Mouse (Mus musculus): Measurements from ENCODE around the gene BC037034. TPM values are rescaled to one million over a fixed set of nuclear protein-coding genes. Genes with fewer than 3 reads are reported as not detected.

BC037034 gene
- polyA plus RNA-seq, 1 experiment from 2014 or later, result 2.3 TPM

GRCm38 (mm10) chr5:138283540-138283939 lies 19.7 kb upstream of the BC037034 start:
- DNase-seq, result no peak
- H3K27ac ChIP-seq (ENCODE audit: low read depth), result no peak overlapping the region
- no peak for ATAC-seq
- peaks cover 10% of the 10 kb centered on the region for H3K4me1 ChIP-seq (ENCODE audit: insufficient read depth)
- no peaks in the 10 kb centered on the region for H3K36me3 ChIP-seq (replicated peaks; ENCODE audit: insufficient read depth, low read length)
- H3K9me3 ChIP-seq (ENCODE audit: low read length), result 0 out of 2 replicates have a peak, but pooled peaks cover 2% of the 10 kb centered on the region
- no peak overlapping the region for H3K4me3 ChIP-seq (ENCODE audit: low read depth, low read length)
- no peak overlapping the region for H3K9ac ChIP-seq (replicated peaks)
- TF ChIP-seq EP300 (IDR thresholded peaks at IDR 0.05; ENCODE audit: low read depth) (no peak), CTCF (IDR thresholded peaks at IDR 0.05; ENCODE audit: low read depth) (peak; percentile 39)
- no peak overlapping the region for H3K4me2 ChIP-seq (ENCODE audit: low read depth, low read length)
- H3K27me3 ChIP-seq (ENCODE audit: insufficient read depth, low read length), result no peaks in the 10 kb centered on the region
- 63% methylated on average over 1 of the region's 1 CpGs for WGBS (ENCODE audit: insufficient replicate concordance)

- H3K4me1 ChIP-seq (ENCODE audit: insufficient read depth), result peaks cover 10% of the 10 kb centered on the region
- no peaks in the 10 kb centered on the region for H3K36me3 ChIP-seq (replicated peaks; ENCODE audit: insufficient read depth, low read length)
- H3K9ac ChIP-seq (replicated peaks), result no peak overlapping the region
- no peaks in the 10 kb centered on the region for H3K27me3 ChIP-seq (ENCODE audit: insufficient read depth, low read length)
- peak; percentile 4 for DNase-seq
- no peak overlapping the region for H3K27ac ChIP-seq (ENCODE audit: low read depth)
- no peak for ATAC-seq
- H3K4me3 ChIP-seq (ENCODE audit: low read depth, low read length), result no peak overlapping the region
- no peak overlapping the region for H3K4me2 ChIP-seq (ENCODE audit: low read depth, low read length)
- H3K9me3 ChIP-seq (ENCODE audit: low read length), result 0 out of 2 replicates have a peak, but pooled peaks cover 2% of the 10 kb centered on the region
- TF ChIP-seq CTCF (IDR thresholded peaks at IDR 0.05; ENCODE audit: low read depth) (no peak), EP300 (IDR thresholded peaks at IDR 0.05; ENCODE audit: low read depth) (no peak)
- 59% methylated on average over 2 of the region's 2 CpGs for WGBS (ENCODE audit: insufficient replicate concordance)
Observed at GRCm38 (mm10) chr5:138281798-138282197, 18.0 kb upstream of the BC037034 start.

- H3K9me3 ChIP-seq (ENCODE audit: low read length), result 0 out of 2 replicates have a peak, but pooled peaks cover 2% of the 10 kb centered on the region
- H3K27me3 ChIP-seq (ENCODE audit: insufficient read depth, low read length), result no peaks in the 10 kb centered on the region
- no peaks in the 10 kb centered on the region for H3K36me3 ChIP-seq (replicated peaks; ENCODE audit: insufficient read depth, low read length)
- no peak overlapping the region for H3K9ac ChIP-seq (replicated peaks)
- H3K4me3 ChIP-seq (ENCODE audit: low read depth, low read length), result no peak overlapping the region
- H3K27ac ChIP-seq (ENCODE audit: low read depth), result no peak overlapping the region
- 90% methylated on average over 15 of the region's 15 CpGs for WGBS (ENCODE audit: insufficient replicate concordance)
- ATAC-seq (no peak), DNase-seq (no peak)
- no peak for TF ChIP-seq EP300 (IDR thresholded peaks at IDR 0.05; ENCODE audit: low read depth)
- no peak for TF ChIP-seq CTCF (IDR thresholded peaks at IDR 0.05; ENCODE audit: low read depth)
- peaks cover 10% of the 10 kb centered on the region for H3K4me1 ChIP-seq (ENCODE audit: insufficient read depth)
- H3K4me2 ChIP-seq (ENCODE audit: low read depth, low read length), result no peak overlapping the region
Observed at GRCm38 (mm10) chr5:138280829-138281228, 17.0 kb upstream of the BC037034 start.

- 29% methylated on average over 25 of the region's 26 CpGs for WGBS (ENCODE audit: insufficient replicate concordance)
- H3K27me3 ChIP-seq (ENCODE audit: insufficient read depth, low read length), result no peaks in the 10 kb centered on the region
- no peaks in the 10 kb centered on the region for H3K36me3 ChIP-seq (replicated peaks; ENCODE audit: insufficient read depth, low read length)
- no peak for TF ChIP-seq EP300 (IDR thresholded peaks at IDR 0.05; ENCODE audit: low read depth)
- TF ChIP-seq CTCF (IDR thresholded peaks at IDR 0.05; ENCODE audit: low read depth), result no peak
- 0 out of 2 replicates have a peak, but pooled peaks cover 2% of the 10 kb centered on the region for H3K9me3 ChIP-seq (ENCODE audit: low read length)
- DNase-seq, result no peak
- no peak for ATAC-seq
- H3K27ac ChIP-seq (ENCODE audit: low read depth), result no peak overlapping the region
- H3K9ac ChIP-seq (replicated peaks), result no peak overlapping the region
- peak overlapping the region; percentile 51; the same call in 1 of the 2 replicates for H3K4me3 ChIP-seq (ENCODE audit: low read depth, low read length)
- H3K4me2 ChIP-seq (ENCODE audit: low read depth, low read length), result peak overlapping the region; percentile 80
- peaks cover 10% of the 10 kb centered on the region for H3K4me1 ChIP-seq (ENCODE audit: insufficient read depth)
Observed at GRCm38 (mm10) chr5:138280425-138280768, 16.6 kb upstream of the BC037034 start.

- H3K9ac ChIP-seq (replicated peaks), result peak within 1 kb of the TSS; percentile 42
Observed at GRCm38 (mm10) chr5:138279585-138280424, 16.0 kb upstream of the BC037034 start, which contains the start of the genes Gm43720, Gpc2 and Stag3. Gm43720 (minus strand) TSS chr5:138279958. Gpc2 (minus strand) TSS chr5:138280005. Stag3 (plus strand) TSS chr5:138280240.

GRCm38 (mm10) chr5:138277994-138278393 lies 14.2 kb upstream of the BC037034 start:
- DNase-seq (no peak), ATAC-seq (no peak)
- Histone ChIP-seq H3K4me2 (ENCODE audit: low read depth, low read length) (no peak overlapping the region), H3K36me3 (replicated peaks; ENCODE audit: insufficient read depth, low read length) (no peaks in the 10 kb centered on the region), H3K4me1 (ENCODE audit: insufficient read depth) (peaks cover 10% of the 10 kb centered on the region), H3K27ac (ENCODE audit: low read depth) (no peak overlapping the region), H3K4me3 (ENCODE audit: low read depth, low read length) (no peak overlapping the region), H3K9ac (replicated peaks) (no peak overlapping the region), H3K9me3 (ENCODE audit: low read length) (0 out of 2 replicates have a peak, but pooled peaks cover 2% of the 10 kb centered on the region), H3K27me3 (ENCODE audit: insufficient read depth, low read length) (0 out of 2 replicates have a peak, but pooled peaks cover 4% of the 10 kb centered on the region)
- WGBS (ENCODE audit: insufficient replicate concordance), result 88% methylated on average over 7 of the region's 7 CpGs
- TF ChIP-seq CTCF (IDR thresholded peaks at IDR 0.05; ENCODE audit: low read depth), result no peak
- TF ChIP-seq EP300 (IDR thresholded peaks at IDR 0.05; ENCODE audit: low read depth), result no peak

More at GRCm38 (mm10) chr5:138279585-138280424, 16.0 kb upstream of the BC037034 start, which contains the start of the genes Gm43720, Gpc2 and Stag3:
- ATAC-seq (peak; percentile 96), DNase-seq (peak; percentile 92)
- no peaks in the 10 kb centered on the region for H3K36me3 ChIP-seq (replicated peaks; ENCODE audit: insufficient read depth, low read length)
- peak within 1 kb of the TSS; percentile 51 for H3K4me3 ChIP-seq (ENCODE audit: low read depth, low read length)
- under 1% methylated on average over 56 of the region's 56 CpGs for WGBS (ENCODE audit: insufficient replicate concordance)
- H3K4me2 ChIP-seq (ENCODE audit: low read depth, low read length), result peak within 1 kb of the TSS; percentile 80
- H3K27ac ChIP-seq (ENCODE audit: low read depth), result no peak within 1 kb of the TSS
- peaks cover 10% of the 10 kb centered on the region for H3K4me1 ChIP-seq (ENCODE audit: insufficient read depth)
- 0 out of 2 replicates have a peak, but pooled peaks cover 2% of the 10 kb centered on the region for H3K9me3 ChIP-seq (ENCODE audit: low read length)
- TF ChIP-seq EP300 (IDR thresholded peaks at IDR 0.05; ENCODE audit: low read depth) (no peak), CTCF (IDR thresholded peaks at IDR 0.05; ENCODE audit: low read depth) (no peak)
- H3K27me3 ChIP-seq (ENCODE audit: insufficient read depth, low read length), result no peaks in the 10 kb centered on the region
